Mouse (Mus musculus): Measurements from ENCODE around the gene Wfdc15b.
"Not testable (repeated sequence)": the region's sequence is repeated elsewhere in the genome, so short reads cannot be mapped to it uniquely, and the experiment has no call there.

The Wfdc15b gene

GRCm38 (mm10) chr2:164221522-164221921, at the start of gene Wfdc15b:
Gene Wfdc15b, minus strand, starts transcription at chr2:164221660.
- no peak for DNase-seq

- not testable (repeated sequence) for DNase-seq
Measured at GRCm38 (mm10) chr2:164256540-164256939, 35.1 kb upstream of the Wfdc15b start, which contains the start of gene Svs3b. Gene Svs3b, minus strand, starts transcription at chr2:164256640.

- DNase-seq: no peak
Measured at GRCm38 (mm10) chr2:164238366-164238765, 16.9 kb upstream of the Wfdc15b start, which contains the start of gene Svs2. Gene Svs2, minus strand, starts transcription at chr2:164238466.

GRCm38 (mm10) chr2:164232671-164233070, 11.2 kb upstream of the Wfdc15b start:
- DNase-seq: no peak

- DNase-seq: peak in 1 of 2 experiments; percentile 10
Measured at GRCm38 (mm10) chr2:164228361-164229070, 7.1 kb upstream of the Wfdc15b start.

- DNase-seq: no peak
Measured at GRCm38 (mm10) chr2:164219295-164219694, 2.2 kb downstream of the Wfdc15b start.

GRCm38 (mm10) chr2:164212711-164213110, 8.7 kb downstream of the Wfdc15b start:
- DNase-seq: no peak

GRCm38 (mm10) chr2:164210892-164211291, 10.6 kb downstream of the Wfdc15b start:
- no peak for DNase-seq

GRCm38 (mm10) chr2:164206676-164207075, 14.8 kb downstream of the Wfdc15b start:
- peak; percentile 75 to 83 for DNase-seq

- DNase-seq: not testable (repeated sequence)
Measured at GRCm38 (mm10) chr2:164206011-164206410, 15.4 kb downstream of the Wfdc15b start.

GRCm38 (mm10) chr2:164199626-164200327, 21.7 kb downstream of the Wfdc15b start, which contains the start of gene Wfdc15a:
Gene Wfdc15a, minus strand, starts transcription at chr2:164200130.
- no peak for DNase-seq

GRCm38 (mm10) chr2:164196700-164196990, 24.8 kb downstream of the Wfdc15b start:
- DNase-seq: no peak

- DNase-seq: no peak
Measured at GRCm38 (mm10) chr2:164195971-164196699, 25.3 kb downstream of the Wfdc15b start.

GRCm38 (mm10) chr2:164194959-164195630, 26.4 kb downstream of the Wfdc15b start:
- DNase-seq: no peak

- no peak for DNase-seq
Measured at GRCm38 (mm10) chr2:164192279-164192678, 29.2 kb downstream of the Wfdc15b start.

- no peak for DNase-seq
Measured at GRCm38 (mm10) chr2:164190576-164190975, 30.9 kb downstream of the Wfdc15b start, which contains the start of gene Wfdc12. Gene Wfdc12, minus strand, starts transcription at chr2:164190608.

GRCm38 (mm10) chr2:164188722-164189121, 32.7 kb downstream of the Wfdc15b start:
- no peak for DNase-seq

- DNase-seq: no peak
Measured at GRCm38 (mm10) chr2:164184145-164184719, 37.2 kb downstream of the Wfdc15b start.

- no peak for DNase-seq
Measured at GRCm38 (mm10) chr2:164183340-164183739, 38.1 kb downstream of the Wfdc15b start.

- no peak for DNase-seq
Measured at GRCm38 (mm10) chr2:164182692-164183255, 38.7 kb downstream of the Wfdc15b start, which contains the start of gene Wfdc5. Gene Wfdc5, minus strand, starts transcription at chr2:164182742.

- no peak for DNase-seq
Measured at GRCm38 (mm10) chr2:164180770-164181169, 40.7 kb downstream of the Wfdc15b start.

GRCm38 (mm10) chr2:164180124-164180523, 41.3 kb downstream of the Wfdc15b start:
- peak; percentile 24 to 27 for DNase-seq

Data from cerebellum, adult 18-20 months (tissue).